Mouse (Mus musculus) myocyte (in vitro differentiated cells): ENCODE measurements around the gene Npl. TPM values are rescaled to one million over a fixed set of nuclear protein-coding genes. Genes with fewer than 3 reads are reported as not detected.

Experiments
- H3K27me3 ChIP-seq: one replicate; pipeline ENCODE4 v1.6.1; 2011; ENCODE audit not compliant: control insufficient read depth, insufficient read depth, insufficient read length
- H3K36me3 ChIP-seq: one replicate; pipeline ENCODE4 v1.6.1; 2011; ENCODE audit not compliant: control insufficient read depth, insufficient read depth
- H3K4me2 ChIP-seq: one replicate; pipeline ENCODE4 v1.6.1; 2011; ENCODE audit warnings: low read depth, control low read depth
- H3K4me3 ChIP-seq: one replicate; pipeline ENCODE4 v1.5.1; 2011; ENCODE audit warnings: mild to moderate bottlenecking, control low read depth, moderate library complexity
- H3K79me2 ChIP-seq: one replicate; pipeline ENCODE4 v1.6.1; 2011; ENCODE audit not compliant: control insufficient read depth, insufficient read depth
- H3ac ChIP-seq: one replicate; pipeline ENCODE4 v1.6.1; 2011; ENCODE audit not compliant: control insufficient read depth, insufficient read length
- CEBPB ChIP-seq: IDR thresholded peaks from 2 replicates; pipeline ENCODE4 v1.6.1; 2011; ENCODE audit warnings: mild to moderate bottlenecking, moderate library complexity; ENCODE audit not compliant: poor library complexity, insufficient read depth, severe bottlenecking
- E2F4 ChIP-seq: IDR thresholded peaks from one replicate; pipeline ENCODE4 v1.6.1; 2011; ENCODE audit warnings: mild to moderate bottlenecking, control low read depth, moderate library complexity; ENCODE audit not compliant: insufficient read depth
- MAX ChIP-seq: IDR thresholded peaks from one replicate; pipeline ENCODE4 v1.6.1; 2011; ENCODE audit warnings: low read depth, mild to moderate bottlenecking, control low read depth
- MYOD1 ChIP-seq, 3 experiments: IDR thresholded peaks; one replicate each; pipeline ENCODE4 v1.6.1; 2011; ENCODE audit warnings: control low read depth in 2 of 3, low read depth in 2 of 3, mild to moderate bottlenecking in 2 of 3, moderate library complexity in 1 of 3; ENCODE audit not compliant: insufficient read length in 2 of 3, control insufficient read depth in 1 of 3
- MYOG ChIP-seq, 3 experiments: IDR thresholded peaks; one replicate each; pipeline ENCODE4 v1.6.1; 2011; ENCODE audit warnings: control low read depth in 2 of 3, low read depth in 2 of 3, mild to moderate bottlenecking in 2 of 3; ENCODE audit not compliant: insufficient read length in 2 of 3, control insufficient read depth in 1 of 3, insufficient read depth in 1 of 3
- POLR2A ChIP-seq: IDR thresholded peaks from one replicate; pipeline ENCODE4 v1.6.1; 2011; ENCODE audit warnings: low read depth, mild to moderate bottlenecking, control low read depth, moderate library complexity; ENCODE audit not compliant: insufficient read length
- POLR2AphosphoS2 ChIP-seq: IDR thresholded peaks from one replicate; pipeline ENCODE4 v1.6.1; 2011; ENCODE audit warnings: low read depth, control low read depth; ENCODE audit not compliant: insufficient read length
- REST ChIP-seq: IDR thresholded peaks from one replicate; pipeline ENCODE4 v1.6.1; 2011; ENCODE audit warnings: mild to moderate bottlenecking, control low read depth, moderate library complexity; ENCODE audit not compliant: insufficient read depth, insufficient read length
- SRF ChIP-seq: IDR thresholded peaks from one replicate; pipeline ENCODE4 v1.6.1; 2011; ENCODE audit warnings: low read depth; ENCODE audit not compliant: control insufficient read depth, insufficient read length
- TCF12 ChIP-seq: IDR thresholded peaks from one replicate; pipeline ENCODE4 v1.6.1; 2011; ENCODE audit warnings: mild to moderate bottlenecking, control low read depth; ENCODE audit not compliant: poor library complexity, insufficient read depth, severe bottlenecking
- TCF3 ChIP-seq: IDR thresholded peaks from one replicate; pipeline ENCODE4 v1.6.1; 2011; ENCODE audit warnings: low read depth, control low read depth; ENCODE audit not compliant: insufficient read length
- USF1 ChIP-seq: IDR thresholded peaks from one replicate; pipeline ENCODE4 v1.6.1; 2011; ENCODE audit warnings: low read depth, mild to moderate bottlenecking, control low read depth, moderate library complexity
- polyA plus RNA-seq: library from polyadenylated mRNA; unstranded; fragments of >200 nt; fragmentation: generic; extraction: Trizol; gene quantifications from one replicate; pipeline ENCODE4 v1.2.1, GENCODE M21; 2012; ENCODE audit warnings: missing spikeins

Npl gene
- polyA plus RNA-seq = 0.37 TPM

GRCm38 (mm10) chr1:153549536-153550199, at the start of gene Npl:
Gene Npl (minus strand): TSS chr1:153550045.
- no peaks in the 10 kb centered on the region for H3K79me2 ChIP-seq
- H3K4me2 ChIP-seq = peak within 1 kb of the TSS; percentile 18
- peak within 1 kb of the TSS; percentile 7 for H3K4me3 ChIP-seq
- H3ac ChIP-seq = no peak within 1 kb of the TSS
- no peak for TF ChIP-seq TCF12
- TF ChIP-seq TCF3 = no peak
- TF ChIP-seq MYOD1 (IDR thresholded peaks at IDR 0.05; ENCODE audit: control insufficient read depth in 1 of 3, insufficient read length in 2 of 3, low read depth in 2 of 3) = no peak
- TF ChIP-seq SRF = no peak
- TF ChIP-seq USF1 = peak; percentile 26
- no peaks in the 10 kb centered on the region for H3K36me3 ChIP-seq
- H3K27me3 ChIP-seq = peaks cover 10% of the 10 kb centered on the region

- no peaks in the 10 kb centered on the region for H3K36me3 ChIP-seq
- H3K4me2 ChIP-seq = no peak overlapping the region
- no peaks in the 10 kb centered on the region for H3K79me2 ChIP-seq
- no peaks in the 10 kb centered on the region for H3K27me3 ChIP-seq
- no peak overlapping the region for H3ac ChIP-seq
- H3K4me3 ChIP-seq = no peak overlapping the region
- no peak for TF ChIP-seq MYOD1 (IDR thresholded peaks at IDR 0.05; ENCODE audit: control insufficient read depth in 1 of 3, insufficient read length in 2 of 3, low read depth in 2 of 3)
- no peak for TF ChIP-seq POLR2AphosphoS2
- TF ChIP-seq CEBPB = no peak
These were observed 49.6 kb upstream of the Npl start for GRCm38 (mm10) chr1:153599302-153600045.

- Histone ChIP-seq H3K79me2 (no peaks in the 10 kb centered on the region), H3K4me2 (no peak overlapping the region)
These were observed 48.9 kb upstream of the Npl start for GRCm38 (mm10) chr1:153598773-153599172.

GRCm38 (mm10) chr1:153593678-153594077, 43.8 kb upstream of the Npl start:
- TF ChIP-seq MAX (no peak), CEBPB (no peak), E2F4 (no peak), TCF3 (no peak), REST (no peak), SRF (no peak), POLR2AphosphoS2 (no peak), TCF12 (no peak), POLR2A (no peak), MYOD1 (IDR thresholded peaks at IDR 0.05; ENCODE audit: control insufficient read depth in 1 of 3, insufficient read length in 2 of 3, low read depth in 2 of 3) (no peak), MYOG (IDR thresholded peaks at IDR 0.05; ENCODE audit: control insufficient read depth in 1 of 3, insufficient read depth in 1 of 3, insufficient read length in 2 of 3, low read depth in 2 of 3) (no peak), USF1 (no peak)
- H3K36me3 ChIP-seq = no peaks in the 10 kb centered on the region
- no peaks in the 10 kb centered on the region for H3K27me3 ChIP-seq
- no peak overlapping the region for H3K4me3 ChIP-seq
- H3K79me2 ChIP-seq = no peaks in the 10 kb centered on the region
- H3K4me2 ChIP-seq = no peak overlapping the region
- no peak overlapping the region for H3ac ChIP-seq

More at GRCm38 (mm10) chr1:153598773-153599172, 48.9 kb upstream of the Npl start:
- TF ChIP-seq MAX (no peak), POLR2AphosphoS2 (no peak), REST (no peak), E2F4 (no peak), USF1 (no peak), MYOD1 (IDR thresholded peaks at IDR 0.05; ENCODE audit: control insufficient read depth in 1 of 3, insufficient read length in 2 of 3, low read depth in 2 of 3) (no peak), POLR2A (no peak), MYOG (IDR thresholded peaks at IDR 0.05; ENCODE audit: control insufficient read depth in 1 of 3, insufficient read depth in 1 of 3, insufficient read length in 2 of 3, low read depth in 2 of 3) (no peak)
- Histone ChIP-seq H3K36me3 (no peaks in the 10 kb centered on the region), H3ac (no peak overlapping the region), H3K4me3 (no peak overlapping the region), H3K27me3 (no peaks in the 10 kb centered on the region)

- Histone ChIP-seq H3K4me2 (no peak overlapping the region), H3K27me3 (no peaks in the 10 kb centered on the region), H3K36me3 (no peaks in the 10 kb centered on the region), H3K79me2 (no peaks in the 10 kb centered on the region), H3ac (no peak overlapping the region), H3K4me3 (no peak overlapping the region)
- no peak for TF ChIP-seq TCF12
- TF ChIP-seq MYOD1 (IDR thresholded peaks at IDR 0.05; ENCODE audit: control insufficient read depth in 1 of 3, insufficient read length in 2 of 3, low read depth in 2 of 3) = no peak
- TF ChIP-seq CEBPB = no peak
- TF ChIP-seq MYOG (IDR thresholded peaks at IDR 0.05; ENCODE audit: control insufficient read depth in 1 of 3, insufficient read depth in 1 of 3, insufficient read length in 2 of 3, low read depth in 2 of 3) = no peak
- no peak for TF ChIP-seq TCF3
- TF ChIP-seq MAX = no peak
- no peak for TF ChIP-seq POLR2A
- no peak for TF ChIP-seq SRF
- TF ChIP-seq E2F4 = no peak
- no peak for TF ChIP-seq USF1
- no peak for TF ChIP-seq POLR2AphosphoS2
- no peak for TF ChIP-seq REST
These were observed 40.4 kb upstream of the Npl start for GRCm38 (mm10) chr1:153590176-153590734.
